Mouse (Mus musculus) CH12.LX (cell line): Measurements from ENCODE around the gene Fosb. TPM values are rescaled to one million over a fixed set of nuclear protein-coding genes. Genes with fewer than 3 reads are reported as not detected.

ENCODE experiments used
- DNase-seq: peaks from one replicate; pipeline ENCODE4 v3.0.0-alpha.2; 2013; ENCODE audit errors: extremely low read depth
- H3K27ac ChIP-seq: 2 replicates; pipeline ENCODE4 v1.5.1; 2012; ENCODE audit warnings: low read depth, mild to moderate bottlenecking, control low read depth, moderate library complexity; ENCODE audit not compliant: insufficient read depth
- H3K27me3 ChIP-seq: replicated peaks from 2 replicates; pipeline ENCODE3; 2012; ENCODE audit warnings: inconsistent platforms
- H3K36me3 ChIP-seq, 2 experiments: replicated peaks in 1 of 2; 2 replicates each; pipeline versions ENCODE3 to v1.6.1; 2012; ENCODE audit warnings: inconsistent platforms in 1 of 2, low read length in 1 of 2, mild to moderate bottlenecking in 1 of 2, mixed read lengths in 1 of 2, moderate library complexity in 1 of 2; ENCODE audit not compliant: control insufficient read depth in 1 of 2, insufficient read depth in 1 of 2
- H3K4me1 ChIP-seq, 2 experiments: 2 replicates each; pipeline ENCODE4 v1.6.1; 2012; ENCODE audit warnings: inconsistent platforms in 1 of 2, moderate library complexity in 1 of 2; ENCODE audit not compliant: insufficient read depth in 2 of 2, control insufficient read depth in 1 of 2
- H3K4me2 ChIP-seq: 2 replicates; pipeline ENCODE4 v1.6.1; 2012; ENCODE audit warnings: low read depth, mild to moderate bottlenecking, control low read depth; ENCODE audit not compliant: poor library complexity, insufficient read depth, severe bottlenecking
- H3K4me3 ChIP-seq, 3 experiments: fragments of 150-350 bp in 1 of 3; sonication (generic) in 1 of 3; replicated peaks in 1 of 3; 2 replicates each; pipeline versions ENCODE3 to v1.5.1; 2011 to 2012; ENCODE audit warnings: low read depth in 2 of 3, low read length in 2 of 3, mild to moderate bottlenecking in 2 of 3, moderate library complexity in 2 of 3, control low read depth in 1 of 3, improper control_type of control experiment in 1 of 3, inconsistent platforms in 1 of 3, mixed read lengths in 1 of 3; ENCODE audit not compliant: poor library complexity in 1 of 3
- H3K79me2 ChIP-seq: replicated peaks from 2 replicates; pipeline ENCODE4 v1.6.1; 2012; ENCODE audit warnings: mild to moderate bottlenecking, moderate library complexity; ENCODE audit not compliant: control insufficient read depth, poor library complexity, insufficient read depth, severe bottlenecking; ENCODE audit errors: extremely low read depth
- H3K9ac ChIP-seq: 2 replicates; pipeline ENCODE4 v1.6.1; 2012; ENCODE audit warnings: low read depth, mild to moderate bottlenecking, control low read depth, moderate library complexity; ENCODE audit not compliant: insufficient read depth
- H3K9me3 ChIP-seq: replicated peaks from 2 replicates; pipeline ENCODE3; 2012; ENCODE audit warnings: low read length, inconsistent platforms, mixed read lengths
- CHD1 ChIP-seq: IDR thresholded peaks from 2 replicates; pipeline ENCODE4 v1.6.1; 2012; ENCODE audit warnings: low read depth, low read length, improper control_type of control experiment, inconsistent platforms
- CHD2 ChIP-seq: IDR thresholded peaks from 2 replicates; pipeline ENCODE4 v1.6.1; 2011; ENCODE audit warnings: low read length, improper control_type of control experiment
- CTCF ChIP-seq, 2 experiments: IDR thresholded peaks in 1 of 2; conservative IDR thresholded peaks in 1 of 2; 2 replicates each; pipeline ENCODE4 v1.5.1; 2011 to 2012; ENCODE audit warnings: low read depth in 2 of 2, low read length in 2 of 2, improper control_type of control experiment in 1 of 2, inconsistent platforms in 1 of 2, mild to moderate bottlenecking in 1 of 2, moderate library complexity in 1 of 2
- E2F4 ChIP-seq: IDR thresholded peaks from 2 replicates; pipeline ENCODE4 v1.6.1; 2011; ENCODE audit warnings: low read depth, low read length, improper control_type of control experiment; ENCODE audit not compliant: insufficient replicate concordance
- EP300 ChIP-seq: IDR thresholded peaks from 2 replicates; pipeline ENCODE4 v1.6.1; 2011; ENCODE audit warnings: low read length, improper control_type of control experiment
- ETS1 ChIP-seq: conservative IDR thresholded peaks from 2 replicates; pipeline ENCODE4 v1.6.1; 2012; ENCODE audit warnings: low read depth, mild to moderate bottlenecking, inconsistent platforms, low read length, improper control_type of control experiment, moderate library complexity
- HCFC1 ChIP-seq: IDR thresholded peaks from 2 replicates; pipeline ENCODE4 v1.6.1; 2012; ENCODE audit warnings: low read depth, mild to moderate bottlenecking, inconsistent platforms, low read length, improper control_type of control experiment
- IRF4 ChIP-seq: IDR thresholded peaks from 2 replicates; pipeline ENCODE4 v1.6.1; 2014; ENCODE audit warnings: low read depth, mild to moderate bottlenecking, inconsistent platforms, low read length, improper control_type of control experiment
- JUN ChIP-seq: IDR thresholded peaks from 2 replicates; pipeline ENCODE4 v1.6.1; 2011; ENCODE audit warnings: low read depth, mild to moderate bottlenecking, low read length, improper control_type of control experiment, moderate library complexity; ENCODE audit not compliant: insufficient read depth
- JUND ChIP-seq: conservative IDR thresholded peaks from 2 replicates; pipeline ENCODE4 v1.6.1; 2011; ENCODE audit warnings: low read depth, low read length, improper control_type of control experiment
- KAT2A ChIP-seq: IDR thresholded peaks from 2 replicates; pipeline ENCODE4 v1.6.1; 2012; ENCODE audit warnings: low read length, improper control_type of control experiment, inconsistent platforms; ENCODE audit not compliant: insufficient replicate concordance
- MAFK ChIP-seq: IDR thresholded peaks from 2 replicates; pipeline ENCODE4 v1.6.1; 2011; ENCODE audit warnings: low read length, improper control_type of control experiment; ENCODE audit not compliant: insufficient replicate concordance
- MEF2A ChIP-seq: IDR thresholded peaks from 2 replicates; pipeline ENCODE4 v1.6.1; 2014; ENCODE audit warnings: low read depth, mild to moderate bottlenecking, inconsistent platforms, low read length, improper control_type of control experiment, borderline replicate concordance
- MXI1 ChIP-seq: IDR thresholded peaks from 2 replicates; pipeline ENCODE4 v1.6.1; 2011; ENCODE audit warnings: mild to moderate bottlenecking, low read depth, low read length, improper control_type of control experiment
- MYC ChIP-seq: IDR thresholded peaks from 2 replicates; pipeline ENCODE4 v1.6.1; 2011; ENCODE audit warnings: low read depth, mild to moderate bottlenecking, improper control_type of control experiment, low read length
- POLR2A ChIP-seq: IDR thresholded peaks from 2 replicates; pipeline ENCODE4 v1.6.1; 2011; ENCODE audit warnings: low read depth, mild to moderate bottlenecking, improper control_type of control experiment, low read length
- POLR2AphosphoS2 ChIP-seq: IDR thresholded peaks from 2 replicates; pipeline ENCODE4 v1.6.1; 2011; ENCODE audit warnings: low read depth, low read length, improper control_type of control experiment
- RAD21 ChIP-seq: IDR thresholded peaks from 2 replicates; pipeline ENCODE4 v1.6.1; 2011; ENCODE audit warnings: low read depth, mild to moderate bottlenecking, low read length, improper control_type of control experiment, moderate library complexity
- RCOR1 ChIP-seq: conservative IDR thresholded peaks from 2 replicates; pipeline ENCODE4 v1.6.1; 2012; ENCODE audit warnings: low read depth, mild to moderate bottlenecking, inconsistent platforms, low read length, improper control_type of control experiment
- SIN3A ChIP-seq: IDR thresholded peaks from 2 replicates; pipeline ENCODE4 v1.6.1; 2012; ENCODE audit warnings: low read length, improper control_type of control experiment, inconsistent platforms
- TCF12 ChIP-seq: IDR thresholded peaks from 2 replicates; pipeline ENCODE4 v1.6.1; 2014; ENCODE audit warnings: low read depth, mild to moderate bottlenecking, inconsistent platforms, low read length, improper control_type of control experiment
- USF1 ChIP-seq: IDR thresholded peaks from 2 replicates; pipeline ENCODE4 v1.6.1; 2014; ENCODE audit warnings: low read depth, mild to moderate bottlenecking, inconsistent platforms, low read length, improper control_type of control experiment
- ZMIZ1 ChIP-seq: IDR thresholded peaks from 2 replicates; pipeline ENCODE4 v1.6.1; 2012; ENCODE audit warnings: low read depth, mild to moderate bottlenecking, inconsistent platforms, low read length, improper control_type of control experiment
- ZNF384 ChIP-seq: IDR thresholded peaks from 2 replicates; pipeline ENCODE4 v1.6.1; 2012; ENCODE audit warnings: low read depth, low read length, improper control_type of control experiment, inconsistent platforms
- dilution Hi-C: fragments of 300-500 bp; cut with MboI; formaldehyde crosslinking; loops from 2 replicates; pipeline ENCODE4 v1.14.3; 2020; ENCODE audit warnings: low sequenced_read_pairs; ENCODE audit not compliant: extremely low pct_unique_long_range_greater_than_20kb, extremely low pct_ligation_motif_present
- in situ Hi-C: fragments of 300-500 bp; cut with MboI; formaldehyde crosslinking; loops from 3 replicates; pipeline ENCODE4 v1.14.3; 2019; ENCODE audit warnings: low sequenced_read_pairs, low pct_ligation_motif_present, low pct_unique_long_range_greater_than_20kb, mixed read lengths
- polyA plus RNA-seq: library from polyadenylated mRNA; unstranded; fragments of >175 nt; gene quantifications from 2 replicates; pipeline ENCODE4 v1.2.1, GENCODE M21; 2012; ENCODE audit warnings: low read depth; ENCODE audit not compliant: insufficient read length
- total RNA-seq, 2 experiments: library from RNA; depleted of rRNA; stranded (reverse); fragments of 300-350 nt in 1 of 2; fragments of >200 nt in 1 of 2; gene quantifications; 2 replicates each; pipeline ENCODE4 v1.2.3; 2012 to 2014

The Fosb gene
- total and polyA plus RNA-seq, 3 experiments = 0.08 to 0.56 TPM; not detected in 1

GRCm38 (mm10) chr7:19306819-19307738, 2.8 kb downstream of the Fosb start:
- in situ Hi-C loops = loop anchor here (5.0 kb wide), 1 partner anchor 35 kb away; the partner anchor contains the start of gene Ercc1
- no peak overlapping the region for H3K4me3 ChIP-seq
- H3K27me3 ChIP-seq = peaks cover 73% of the 10 kb centered on the region
- dilution Hi-C loops = no loop called here
- H3K4me2 ChIP-seq = 0 out of 2 replicates have a peak overlapping the region, but pooled peaks have one; percentile 83
- H3K79me2 ChIP-seq = no peaks in the 10 kb centered on the region
- no peak overlapping the region for H3K9ac ChIP-seq
- H3K36me3 ChIP-seq = no peaks in the 10 kb centered on the region
- peaks cover 0 to 26% of the 10 kb centered on the region in 2 experiments; a peak in 2 of 4 replicates for H3K4me1 ChIP-seq
- H3K9me3 ChIP-seq = peaks cover 4% of the 10 kb centered on the region
- DNase-seq = no peak
- no peak overlapping the region for H3K27ac ChIP-seq
- TF ChIP-seq MEF2A = no peak
- TF ChIP-seq ZNF384 = no peak
- no peak for TF ChIP-seq ETS1
- no peak for TF ChIP-seq HCFC1
- TF ChIP-seq SIN3A = no peak
- no peak for TF ChIP-seq RCOR1
- TF ChIP-seq CTCF (conservative IDR thresholded peaks at IDR 0.05 in 1 of 2, IDR thresholded peaks at IDR 0.05 in 1 of 2; ENCODE audit: low read depth in 2 of 2, low read length in 2 of 2) = no peak
- no peak for TF ChIP-seq IRF4
- no peak for TF ChIP-seq CHD2
- TF ChIP-seq RAD21 = no peak
- no peak for TF ChIP-seq KAT2A
- no peak for TF ChIP-seq MXI1
- no peak for TF ChIP-seq POLR2AphosphoS2
- no peak for TF ChIP-seq USF1
- no peak for TF ChIP-seq POLR2A
- no peak for TF ChIP-seq JUN
- no peak for TF ChIP-seq MAFK
- no peak for TF ChIP-seq MYC

- dilution Hi-C loops = no loop called here
- no peak overlapping the region for H3K4me3 ChIP-seq
- TF ChIP-seq CHD1 = no peak
- no peak for TF ChIP-seq IRF4
- no peak for TF ChIP-seq TCF12
- no peak for TF ChIP-seq JUN
- TF ChIP-seq POLR2A = no peak
- no peak for TF ChIP-seq RCOR1
- no peak for TF ChIP-seq ETS1
- no peak for TF ChIP-seq E2F4
- TF ChIP-seq ZMIZ1 = no peak
- TF ChIP-seq KAT2A = no peak
- no peak for TF ChIP-seq EP300
- no peak for TF ChIP-seq JUND
- TF ChIP-seq, all 38 proteins: peak for 0
- no peak overlapping the region for H3K4me2 ChIP-seq
- no peaks in the 10 kb centered on the region for H3K36me3 ChIP-seq
- peaks cover 0 to 36% of the 10 kb centered on the region in 2 experiments; a peak in 2 of 4 replicates for H3K4me1 ChIP-seq
- DNase-seq = no peak
- in situ Hi-C loops = loop anchor here (5.0 kb wide), 1 partner anchor 36 kb away; the partner anchor contains the start of gene Ercc1
- no peak overlapping the region for H3K9ac ChIP-seq
- H3K27ac ChIP-seq = no peak overlapping the region
- peaks cover 73% of the 10 kb centered on the region for H3K27me3 ChIP-seq
- no peaks in the 10 kb centered on the region for H3K9me3 ChIP-seq
- H3K79me2 ChIP-seq = no peaks in the 10 kb centered on the region
Observed at GRCm38 (mm10) chr7:19305796-19306765, 3.8 kb downstream of the Fosb start.
